ENCODE assay signal across 8 mouse cellular contexts in the genomic region with DNA sequence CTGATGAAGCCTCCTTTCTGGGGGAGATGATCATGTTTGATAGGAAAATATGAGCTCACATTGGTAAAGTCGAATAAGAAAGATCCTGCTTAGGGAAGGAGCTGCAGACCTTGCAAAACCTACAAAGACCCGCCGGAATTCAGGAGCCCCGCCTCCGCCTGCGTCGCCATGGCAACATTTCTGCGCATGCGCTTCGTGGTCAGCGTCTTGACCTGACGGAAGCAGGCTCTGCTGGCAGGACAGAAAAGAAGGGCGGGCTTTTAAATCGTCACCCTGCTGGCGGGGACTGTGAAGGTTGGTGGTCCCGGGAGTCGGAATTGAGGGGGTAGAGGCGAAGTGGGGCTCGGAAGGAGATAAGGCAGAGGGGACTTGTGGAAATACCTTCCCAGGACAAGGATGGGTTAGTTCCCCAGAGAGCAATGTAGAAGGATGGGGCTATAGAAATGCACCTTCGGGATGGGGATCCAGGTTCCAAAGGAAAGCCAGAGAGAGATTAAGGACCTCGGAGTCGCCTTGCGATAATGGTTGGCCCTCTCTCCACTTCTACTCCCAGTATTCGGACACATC. TPM values are rescaled to one million over a fixed set of nuclear protein-coding genes. Genes with fewer than 3 reads are reported as not detected.
DNase-seq lines count a peak whose midpoint lies in the region; ATAC-seq and TF ChIP-seq lines count a peak whose summit lies in the region.

Gene Rsg1 (plus strand): TSS at position 187 of the 567 bp plus-strand sequence.

- H3K9ac ChIP-seq in forebrain, embryonic 13.5 days, result peak within 1 kb of the TSS; percentile 71
- H3K9ac ChIP-seq in neural tube, embryonic 15.5 days (replicated peaks), result peak within 1 kb of the TSS; percentile 75

- peak within 1 kb of the TSS; percentile 75 for H3K4me2 ChIP-seq in forebrain, embryonic 13.5 days
- H3K4me2 ChIP-seq in neural tube, embryonic 15.5 days, result peak within 1 kb of the TSS; percentile 95

- peak; percentile 87 for DNase-seq in c-Kit-positive CD71-positive TER-119-positive erythroid progenitor cells, embryonic 14.5 days (ENCODE audit: low spot score)
- DNase-seq in heart, postnatal 14 days, result peak; percentile 95 to 96
- peak; percentile 95 for DNase-seq in layer of hippocampus, adult 11-12 months (ENCODE audit: low spot score)
- peak; percentile 93 to 95 for DNase-seq in lung, adult 18-20 months
- peak; percentile 86 for DNase-seq in testis, postnatal 14 days (ENCODE audit: low spot score)

- peak; percentile 88 for ATAC-seq in forebrain, embryonic 13.5 days
- peak; percentile 74 for ATAC-seq in neural tube, embryonic 15.5 days (ENCODE audit: low FRiP score)

- H3K9me3 ChIP-seq in E14TG2a.4 (ENCODE audit: low read length), result no peaks in the 10 kb centered on the region
- H3K9me3 ChIP-seq in forebrain, embryonic 13.5 days (replicated peaks), result no peaks in the 10 kb centered on the region
- H3K9me3 ChIP-seq in neural tube, embryonic 15.5 days (replicated peaks), result no peaks in the 10 kb centered on the region

- TF ChIP-seq CTCF in E14TG2a.4 (conservative IDR thresholded peaks at IDR 0.05; ENCODE audit: low read length), result no peak

- peak within 1 kb of the TSS; percentile 83 for H3K4me3 ChIP-seq in E14TG2a.4 (replicated peaks; ENCODE audit: low read length)
- peak within 1 kb of the TSS; percentile 58 for H3K4me3 ChIP-seq in forebrain, embryonic 13.5 days
- H3K4me3 ChIP-seq in neural tube, embryonic 15.5 days (replicated peaks), result peak within 1 kb of the TSS; percentile 62

- H3K36me3 ChIP-seq in E14TG2a.4 (ENCODE audit: insufficient read depth, low read length), result no peaks in the 10 kb centered on the region
- no peaks in the 10 kb centered on the region for H3K36me3 ChIP-seq in forebrain, embryonic 13.5 days (ENCODE audit: poor library complexity, severe bottlenecking)
- no peaks in the 10 kb centered on the region for H3K36me3 ChIP-seq in neural tube, embryonic 15.5 days

- peaks cover 25% of the 10 kb centered on the region for H3K4me1 ChIP-seq in E14TG2a.4 (replicated peaks; ENCODE audit: low read depth, low read length)
- peaks cover 16% of the 10 kb centered on the region for H3K4me1 ChIP-seq in forebrain, embryonic 13.5 days
- H3K4me1 ChIP-seq in neural tube, embryonic 15.5 days, result peaks cover 21% of the 10 kb centered on the region

- under 1% methylated on average over 24 of the region's 24 CpGs for WGBS in forebrain, embryonic 13.5 days
- WGBS in neural tube, embryonic 15.5 days, result under 1% methylated on average over 24 of the region's 24 CpGs

- intact Hi-C loops in heart, postnatal 14 days (cut with DNase I), result loop anchor here (5.0 kb wide), 1 partner anchor 72 kb away; no protein-coding TSS in a partner anchor

- H3K27ac ChIP-seq in forebrain, embryonic 13.5 days, result peak within 1 kb of the TSS; percentile 55
- peak within 1 kb of the TSS; percentile 80 for H3K27ac ChIP-seq in neural tube, embryonic 15.5 days (replicated peaks)

- H3K27me3 ChIP-seq in E14TG2a.4 (ENCODE audit: insufficient read depth, low read length), result no peaks in the 10 kb centered on the region
- H3K27me3 ChIP-seq in forebrain, embryonic 13.5 days, result no peaks in the 10 kb centered on the region
- H3K27me3 ChIP-seq in neural tube, embryonic 15.5 days (replicated peaks), result no peaks in the 10 kb centered on the region

RNA-seq across cellular contexts. Expression of gene Rsg1, which starts in this region (rescaled TPM):
- polyA plus RNA-seq in forebrain, embryonic 13.5 days (2015; fragmentation: Nextera tagmentation; extraction: Ambion mirVana), result 6.1 and 7.1 TPM in 2 replicates
- under 1 TPM; 0.68 to 0.86 TPM for total RNA-seq in heart, postnatal 14 days (2021)
- polyA plus RNA-seq in neural tube, embryonic 15.5 days (2015; fragmentation: Nextera tagmentation; extraction: Ambion mirVana), result 8.9 and 9.0 TPM in 2 replicates

Comparison
In these comparisons a context has a peak if more than half of its experiments do, and no peak if none do; other contexts are left out.
1. Peak in every context shown above with its lines: DNase-seq, ATAC-seq, H3K4me3 ChIP-seq and H3K27ac ChIP-seq.
2. Peak in DNase-seq in heart, postnatal 14 days; RNA of the gene not detected or under 1 TPM.